Mouse (Mus musculus): ENCODE measurements around the gene Ermp1.
A peak's percentile ranks its signal among the peaks of the same experiment; 100 is the strongest.

Gene Ermp1

DNA sequence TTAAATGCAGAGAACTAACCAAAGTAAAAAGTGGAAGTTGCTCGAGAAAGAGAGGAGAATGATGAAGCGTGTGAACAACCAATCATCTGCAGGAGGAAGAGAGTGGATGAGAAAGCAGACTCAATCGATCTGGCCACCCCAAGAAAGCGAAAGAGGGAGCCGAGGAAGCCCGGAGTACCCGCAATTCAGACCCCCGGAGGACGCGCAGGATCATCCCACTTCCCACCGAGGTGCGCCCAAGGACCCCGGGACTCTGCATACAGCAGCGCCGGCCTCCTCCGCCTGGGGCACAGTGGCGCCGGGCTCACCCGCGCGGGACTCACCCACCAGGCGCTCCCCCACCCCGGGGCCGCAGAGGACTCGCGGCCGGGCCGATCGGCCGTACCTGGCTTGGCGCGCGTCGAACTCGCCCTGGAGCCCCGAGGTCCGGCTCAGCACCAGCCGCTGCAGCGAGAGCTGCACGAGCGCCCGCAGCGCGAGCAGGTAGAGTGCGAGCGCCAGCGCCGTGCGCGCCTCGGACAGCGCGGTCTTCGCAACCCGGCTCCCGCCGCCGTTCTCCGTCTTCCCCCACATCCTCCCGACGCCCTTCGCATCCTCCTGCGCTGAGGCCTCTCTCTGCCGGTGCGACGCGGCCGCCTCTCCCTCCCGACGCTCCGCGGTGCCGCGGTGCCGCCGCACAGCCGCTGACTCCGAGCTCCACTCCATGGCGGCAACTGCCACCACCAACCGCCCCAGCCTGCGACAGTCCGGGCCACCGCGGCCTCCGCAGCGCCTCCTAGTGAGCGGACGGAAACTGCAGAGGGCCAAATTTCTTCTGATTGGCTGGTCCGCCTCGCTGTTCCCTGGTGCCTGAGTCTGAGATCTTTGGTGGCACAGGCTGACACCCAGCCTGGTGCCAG, at the start of gene Ermp1:
TSS of gene Ermp1 (minus strand) at position 765 of the 899 bp plus-strand sequence.
- DNase-seq (ENCODE audit: extremely low read depth, low read depth) = peak; percentile 97

DNA sequence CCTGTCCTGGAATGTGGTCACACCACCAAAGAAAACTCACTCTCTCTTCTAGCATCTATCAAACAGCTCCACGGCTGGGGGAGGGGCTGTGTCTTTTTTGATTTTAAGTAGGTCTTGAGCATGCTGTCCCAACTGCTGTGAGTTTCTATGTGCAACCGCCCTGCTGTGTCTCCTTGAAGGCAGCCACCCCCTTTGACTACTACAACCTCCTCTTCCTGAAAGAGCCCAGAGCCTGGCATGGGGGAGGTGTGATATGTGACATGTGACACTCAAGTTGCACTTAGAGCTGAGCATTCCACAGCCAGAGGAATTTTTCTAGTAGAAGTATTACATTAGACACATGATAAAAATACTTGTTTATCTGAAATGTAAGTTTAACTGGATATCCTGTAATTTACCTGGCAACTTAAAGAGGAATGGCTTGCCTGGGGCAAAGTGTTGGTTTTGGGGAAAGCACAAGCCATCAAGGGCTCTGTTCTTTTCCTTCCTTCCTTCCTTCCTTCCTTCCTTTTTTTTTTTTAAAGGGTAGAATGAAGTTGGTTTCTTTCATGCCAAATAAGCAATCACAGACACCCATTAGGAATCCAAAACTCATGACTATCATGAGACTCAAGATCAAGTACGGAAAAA, 49.1 kb upstream of the Ermp1 start, which contains the start of gene Mlana:
TSS of gene Mlana (plus strand) at position 580 of the 630 bp plus-strand sequence.
- no peak for DNase-seq (ENCODE audit: extremely low read depth, low read depth)

DNA sequence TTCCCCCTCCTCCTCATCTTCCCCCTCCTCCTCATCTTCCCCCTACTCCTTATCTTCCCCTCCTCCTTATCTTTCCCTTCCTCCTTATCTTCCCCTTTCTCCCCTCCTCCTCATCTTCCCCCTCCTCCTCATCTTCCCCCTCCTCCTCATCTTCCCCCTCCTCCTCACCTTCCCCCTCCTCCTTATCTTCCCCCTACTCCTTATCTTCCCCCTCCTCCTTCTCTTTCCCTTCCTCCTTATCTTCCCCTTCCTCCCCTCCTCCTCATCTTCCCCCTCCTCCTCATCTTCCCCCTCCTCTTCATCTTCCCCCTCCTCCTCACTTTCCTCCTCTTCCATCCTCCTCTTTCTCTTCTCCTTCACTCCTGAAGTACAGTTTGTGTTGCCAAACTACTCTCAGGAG, 48.6 kb upstream of the Ermp1 start:
- DNase-seq (ENCODE audit: extremely low read depth, low read depth) = no peak

DNA sequence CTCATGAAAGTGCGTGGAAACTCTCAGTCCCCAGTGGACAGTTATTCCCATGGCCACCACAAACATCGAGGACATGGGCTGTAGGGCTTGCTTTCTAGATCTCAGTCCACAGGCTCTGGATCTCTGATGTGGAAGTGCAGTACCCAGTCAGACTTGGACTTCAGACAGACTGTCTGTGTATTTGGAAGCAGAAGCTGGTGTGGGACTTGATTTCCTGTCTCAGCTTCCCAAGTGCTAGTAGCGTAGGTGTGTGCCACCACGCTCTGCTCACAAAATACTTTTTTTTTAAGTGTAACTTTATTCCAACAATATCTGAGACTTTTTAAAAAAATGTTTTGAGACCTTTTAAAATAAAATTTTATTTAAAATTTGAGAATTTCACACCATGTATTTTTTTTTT, 48.1 kb upstream of the Ermp1 start:
- DNase-seq (ENCODE audit: extremely low read depth, low read depth) = no peak

DNA sequence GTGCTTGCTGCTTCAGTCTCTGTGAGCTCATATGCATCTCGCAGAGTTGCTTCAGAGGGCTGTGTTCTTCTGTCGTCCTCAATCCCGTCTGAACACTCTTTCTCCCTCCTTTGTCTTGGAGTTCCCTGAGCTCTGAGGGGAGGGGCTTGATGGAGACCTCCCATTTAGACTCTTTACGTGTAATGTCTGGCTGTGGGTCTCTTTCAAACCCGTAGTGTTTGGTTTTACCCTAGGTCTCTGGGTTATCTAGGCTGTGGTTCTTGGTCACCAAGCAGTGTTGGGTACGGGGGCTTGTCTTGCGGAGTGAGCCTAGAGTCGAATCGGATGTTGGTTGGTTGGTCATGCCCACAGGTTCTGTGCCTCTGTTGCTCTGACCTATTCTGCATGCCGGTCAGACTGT, 46.9 kb upstream of the Ermp1 start:
- no peak for DNase-seq (ENCODE audit: extremely low read depth, low read depth)

DNA sequence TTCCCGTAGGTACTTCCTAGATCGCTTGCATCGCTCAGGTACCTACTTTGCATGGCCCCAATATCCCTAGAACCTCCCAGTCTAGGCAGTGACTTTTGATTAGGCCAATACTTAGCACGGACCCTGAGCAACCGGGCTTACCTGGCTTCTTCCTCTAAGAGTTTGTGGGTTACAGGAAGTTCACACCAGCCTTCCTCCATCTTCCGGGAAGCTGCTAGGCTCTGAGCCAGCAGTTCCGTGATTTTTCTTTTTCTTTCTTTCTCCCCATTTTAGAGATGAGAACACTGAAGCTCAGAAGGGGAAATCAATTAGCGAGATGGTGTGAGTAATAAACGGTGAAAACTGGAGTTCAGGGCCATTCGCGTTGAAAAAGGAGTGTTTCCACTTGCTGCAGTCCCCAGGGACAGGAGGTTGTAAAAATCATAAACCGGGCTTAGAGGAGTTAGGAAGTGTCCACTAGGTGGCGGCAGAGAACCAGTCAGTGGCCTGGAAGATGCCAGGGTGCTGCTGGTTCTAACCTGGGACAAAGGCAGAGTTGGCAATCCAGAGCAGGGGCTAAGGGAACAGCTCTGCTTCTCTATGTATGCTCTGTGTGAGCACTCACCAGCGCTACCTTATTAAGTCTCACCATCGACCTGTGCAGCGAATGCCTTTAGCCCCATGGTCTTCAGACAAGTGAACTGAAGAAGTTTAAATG, 35.8 kb upstream of the Ermp1 start:
- peak; percentile 87 for DNase-seq (ENCODE audit: extremely low read depth, low read depth)

DNA sequence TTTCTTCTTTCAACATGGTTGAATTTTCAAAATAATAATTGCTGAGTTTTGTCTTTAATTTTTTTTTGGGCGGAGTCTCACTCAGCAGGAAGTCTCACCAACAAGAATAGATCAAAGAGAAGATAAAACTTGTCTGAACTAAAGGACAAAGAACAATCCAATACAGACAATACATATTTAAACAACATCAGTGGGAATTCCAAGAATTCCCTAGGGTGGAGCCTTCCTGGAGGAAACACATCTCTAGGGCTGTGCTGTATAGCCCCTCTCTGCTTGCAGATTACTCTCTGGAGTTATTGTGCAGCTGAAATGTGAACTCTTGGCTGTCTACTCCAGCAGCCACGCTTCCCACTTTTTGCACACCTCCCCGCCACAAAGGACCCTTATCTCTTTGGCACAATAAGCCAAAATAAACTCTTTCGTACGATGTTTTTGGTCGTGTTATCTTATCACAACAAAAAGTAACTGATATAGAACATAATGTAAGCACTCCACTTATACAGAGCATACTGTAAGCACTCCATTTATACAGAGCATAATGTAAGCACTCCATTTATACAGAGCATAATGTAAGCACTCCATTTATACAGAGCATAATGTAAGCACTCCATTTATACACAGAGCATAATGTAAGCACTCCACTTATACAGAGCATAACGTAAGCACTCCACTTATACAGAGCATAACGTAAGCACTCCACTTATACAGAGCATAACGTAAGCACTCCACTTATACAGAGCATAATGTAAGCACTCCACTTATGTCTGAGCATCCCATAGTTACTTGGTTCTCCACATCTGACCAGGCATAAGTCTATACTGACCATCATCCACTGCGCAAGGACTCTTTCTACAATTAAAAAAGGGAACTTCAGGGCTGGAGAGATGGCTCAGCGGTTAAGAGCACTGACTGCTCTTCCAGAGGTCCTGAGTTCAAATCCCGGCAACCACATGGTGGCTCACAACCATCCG, 32.3 kb upstream of the Ermp1 start:
- DNase-seq (ENCODE audit: extremely low read depth, low read depth) = peak; percentile 88

DNA sequence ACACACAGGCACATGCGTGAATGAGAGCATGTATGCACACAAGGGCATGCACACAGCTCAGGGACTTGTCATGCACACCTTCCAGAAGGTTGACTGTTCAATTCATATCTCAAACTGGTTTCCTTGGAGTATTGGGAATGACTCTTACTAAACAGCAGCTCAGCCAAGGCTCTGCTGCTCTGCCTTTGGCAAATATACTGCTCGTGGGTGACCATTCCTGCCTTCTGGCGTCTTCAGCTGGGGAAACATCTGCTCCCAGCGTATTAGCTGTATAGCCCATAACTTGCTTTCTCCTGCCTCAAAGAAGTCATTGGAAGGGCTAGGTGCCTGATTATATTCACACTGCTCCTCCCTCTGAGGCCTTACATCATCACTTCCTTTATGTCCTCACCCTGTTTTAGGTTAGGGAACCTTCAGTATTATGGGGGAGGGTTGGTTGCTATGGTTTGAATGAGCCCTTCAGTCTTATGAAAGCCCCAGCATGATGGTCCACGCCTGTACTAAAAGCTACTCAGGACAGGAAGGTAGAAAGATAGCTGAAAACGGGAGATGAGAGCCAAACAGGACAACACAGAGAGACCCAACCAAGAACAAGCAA, 30.1 kb upstream of the Ermp1 start:
- DNase-seq (ENCODE audit: extremely low read depth, low read depth) = no peak

DNA sequence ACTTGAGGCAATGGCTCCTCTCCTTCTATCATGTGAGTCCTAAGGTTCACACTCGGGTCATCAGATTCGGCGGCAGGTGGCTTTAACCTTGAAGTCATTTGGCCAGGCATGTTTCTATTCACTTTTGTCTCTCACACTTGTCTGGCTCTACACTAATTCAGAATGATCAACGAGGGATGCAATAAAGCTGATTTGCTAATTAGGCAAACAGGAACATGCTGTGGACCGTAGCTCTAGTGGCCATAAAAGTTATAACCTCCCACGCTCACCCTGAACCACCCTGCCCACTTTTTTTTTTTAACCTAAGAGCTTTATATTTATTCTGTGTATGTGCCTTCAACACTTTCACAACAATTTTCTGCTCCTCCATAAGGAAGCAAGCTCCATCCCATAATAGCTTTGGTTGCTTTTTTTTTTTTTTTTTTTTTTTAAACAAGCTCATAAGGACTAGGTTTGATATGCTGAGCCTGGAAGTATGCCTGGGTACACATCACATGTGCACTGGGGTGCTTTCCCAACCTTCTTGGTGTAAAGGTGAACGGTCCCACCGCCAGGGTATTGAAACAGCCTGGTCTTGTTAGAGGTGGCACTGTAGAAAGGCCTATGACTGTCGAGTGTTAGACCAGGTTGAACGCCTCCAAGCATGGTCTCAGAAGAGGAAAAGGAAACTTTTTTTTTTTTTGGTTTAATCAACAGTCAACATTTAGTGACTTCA, 28.4 kb upstream of the Ermp1 start:
- no peak for DNase-seq (ENCODE audit: extremely low read depth, low read depth)

DNA sequence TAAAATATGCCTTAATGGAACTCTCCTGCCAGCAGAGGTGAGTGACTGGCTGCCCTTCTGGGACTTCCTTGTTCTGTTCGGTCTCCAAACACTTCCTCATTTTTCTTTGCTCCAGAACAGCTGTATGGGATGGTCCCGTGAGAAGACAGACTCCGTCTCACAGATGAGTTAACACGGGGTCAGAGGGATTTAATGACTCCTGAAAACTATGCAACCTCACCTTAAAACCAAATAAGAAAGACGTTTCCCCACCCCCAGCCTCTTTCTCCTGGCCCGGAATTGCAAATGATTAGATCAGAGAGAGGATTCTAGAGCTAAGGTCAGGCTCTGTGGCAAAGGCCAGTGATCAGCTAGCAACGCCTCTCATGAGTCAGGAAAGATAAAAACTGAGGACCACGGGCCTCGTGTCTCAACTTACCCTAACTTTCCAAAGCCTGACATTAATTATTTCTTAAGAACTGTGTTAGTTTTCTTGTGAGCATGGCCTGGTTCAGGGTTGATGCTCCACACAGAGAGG, 27.4 kb upstream of the Ermp1 start:
- DNase-seq (ENCODE audit: extremely low read depth, low read depth) = peak; percentile 91

DNA sequence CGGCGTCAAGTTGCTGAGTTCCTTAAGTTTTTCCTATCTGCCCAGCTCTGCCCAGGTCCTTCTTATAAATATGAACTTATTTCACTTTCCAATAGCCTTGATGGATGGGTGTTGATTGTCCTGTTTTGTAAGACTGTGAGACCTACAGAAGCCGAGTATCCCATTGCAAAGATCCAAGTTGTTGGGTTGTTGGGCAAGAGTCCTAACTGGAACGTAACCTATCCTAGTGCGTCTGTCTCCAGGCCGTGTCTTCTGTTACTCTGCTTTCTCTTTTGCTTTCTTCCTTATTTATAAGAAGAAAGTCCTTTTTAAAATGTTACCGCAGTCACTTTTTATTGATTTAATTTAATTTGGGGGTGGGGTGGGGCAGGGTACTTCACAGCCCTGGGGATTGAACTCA, 26.7 kb upstream of the Ermp1 start:
- DNase-seq (ENCODE audit: extremely low read depth, low read depth) = no peak

DNA sequence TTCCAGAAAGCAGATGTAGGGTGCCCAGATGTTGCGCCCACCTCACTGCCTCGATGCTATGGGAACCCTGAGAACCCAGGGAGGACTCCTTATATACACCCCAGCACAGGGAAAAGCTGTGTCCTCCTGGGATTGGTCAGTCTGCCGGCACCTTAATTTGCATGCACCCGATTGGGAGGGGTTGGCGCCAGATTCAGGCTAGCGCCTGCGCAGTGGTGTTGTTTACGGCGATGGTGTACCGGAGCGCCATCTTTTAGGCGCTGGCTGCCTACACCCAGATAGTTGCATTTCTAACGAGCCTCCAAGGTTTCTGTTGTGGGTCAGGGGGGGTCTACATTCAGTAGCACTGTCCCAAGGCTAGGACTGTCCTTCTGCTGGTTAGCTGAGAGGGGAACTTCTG, 24.4 kb upstream of the Ermp1 start:
- no peak for DNase-seq (ENCODE audit: extremely low read depth, low read depth)

DNA sequence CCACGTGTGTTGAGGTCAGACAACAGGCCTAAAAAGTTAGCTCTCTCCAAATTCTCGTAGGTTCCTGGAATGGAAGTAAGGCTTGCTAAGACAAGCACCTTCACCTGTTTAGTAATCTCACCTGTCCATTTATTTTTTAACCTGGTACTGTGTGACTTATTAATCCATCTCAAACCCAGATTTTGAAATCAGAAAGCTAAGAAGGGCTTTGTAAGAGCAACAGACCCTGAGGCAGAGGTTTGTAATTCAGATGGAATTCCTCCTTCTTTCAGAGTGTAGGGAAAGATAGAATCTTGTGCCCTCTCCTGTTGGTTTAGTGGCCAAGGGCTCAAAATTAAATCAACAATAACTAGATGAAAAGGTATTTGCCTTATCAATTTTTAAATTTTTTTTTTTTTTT, 22.9 kb upstream of the Ermp1 start:
- no peak for DNase-seq (ENCODE audit: extremely low read depth, low read depth)

DNA sequence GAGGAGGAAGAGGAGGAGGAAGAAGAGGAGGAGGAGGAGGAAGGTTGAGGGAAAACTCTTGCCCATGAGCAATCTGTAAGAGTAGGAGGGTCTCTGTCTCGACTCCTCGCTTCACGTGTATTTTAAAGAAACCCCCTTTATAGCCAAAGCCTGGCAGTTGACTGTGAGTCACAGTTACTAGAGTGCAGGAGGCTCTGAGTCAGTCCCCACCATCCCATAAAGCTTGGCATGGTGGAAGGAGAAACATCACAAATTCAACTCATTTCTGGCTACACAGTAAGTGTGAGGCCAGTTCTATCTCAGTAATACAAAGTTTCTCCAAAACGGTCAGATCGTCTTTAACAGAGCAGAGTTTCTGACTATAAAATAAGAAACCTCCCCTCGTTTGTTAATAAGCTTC, 22.0 kb upstream of the Ermp1 start:
- DNase-seq (ENCODE audit: extremely low read depth, low read depth) = no peak

DNA sequence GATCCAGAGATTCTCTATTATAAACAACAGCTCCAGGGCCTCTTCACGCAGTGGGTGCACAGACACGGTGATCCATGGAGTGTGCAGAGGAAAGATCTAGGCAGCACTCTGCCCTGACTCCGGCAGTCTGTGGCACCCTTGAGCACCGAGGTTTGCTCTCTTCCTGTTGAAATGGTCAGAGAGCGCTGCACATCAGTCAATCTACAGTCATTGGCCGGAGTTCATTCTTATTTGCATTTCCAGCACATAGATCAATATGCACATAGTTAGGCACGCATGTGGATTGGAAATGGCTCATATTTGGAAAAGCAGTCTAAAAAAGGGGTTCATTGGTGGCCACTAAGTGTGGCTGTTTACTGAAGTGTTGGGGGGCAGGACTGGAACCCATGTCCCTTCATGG, 19.9 kb upstream of the Ermp1 start:
- no peak for DNase-seq (ENCODE audit: extremely low read depth, low read depth)

DNA sequence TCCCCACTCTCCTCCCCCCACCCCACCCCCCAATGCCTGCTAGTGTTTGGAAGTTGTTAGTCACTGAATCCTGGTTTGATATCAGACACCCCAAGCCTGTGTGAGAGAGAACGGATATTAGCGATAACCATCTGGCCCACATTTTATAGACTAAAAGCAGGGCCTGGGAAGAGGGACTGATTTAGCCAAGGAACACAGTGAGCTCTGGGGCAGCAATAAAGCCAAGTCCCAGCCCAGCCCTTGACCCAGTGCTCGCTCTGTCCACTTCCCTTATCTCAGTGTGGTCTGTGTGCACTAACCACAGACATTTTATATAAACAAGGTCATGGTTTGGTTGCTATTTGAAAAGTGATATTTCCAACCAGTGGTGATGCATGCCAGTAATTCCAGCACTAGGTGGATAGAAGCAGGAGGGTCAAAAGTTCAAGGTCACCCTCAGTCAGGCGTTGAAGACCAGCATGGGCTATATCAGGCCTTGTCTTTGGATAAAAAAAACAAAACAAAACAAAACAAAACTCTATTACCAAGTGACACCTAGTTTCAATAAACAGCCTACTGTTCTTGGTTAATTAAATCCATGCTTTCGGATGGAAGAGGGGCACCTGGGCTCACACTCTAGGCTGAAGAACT, 18.9 kb upstream of the Ermp1 start:
- DNase-seq (ENCODE audit: extremely low read depth, low read depth) = no peak

DNA sequence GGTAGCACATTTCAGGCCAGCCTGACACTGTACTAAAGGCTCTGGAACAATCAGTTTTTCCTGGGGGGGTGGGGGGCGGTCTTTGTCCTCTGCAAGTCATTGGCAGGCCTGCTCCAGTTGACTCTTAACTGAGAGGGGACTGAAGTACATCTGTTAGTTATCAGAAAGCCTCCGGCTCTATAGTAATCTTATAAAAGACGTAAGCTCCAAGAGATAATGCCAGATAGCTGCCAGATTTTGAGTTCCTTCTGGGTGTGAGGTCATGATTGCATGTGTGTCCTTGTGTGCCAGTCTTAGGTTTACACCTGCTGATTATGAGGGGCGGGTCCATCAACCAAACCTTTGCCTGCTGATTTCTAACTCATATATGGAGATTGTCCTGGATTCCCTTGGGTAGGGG, 17.9 kb upstream of the Ermp1 start:
- no peak for DNase-seq (ENCODE audit: extremely low read depth, low read depth)

DNA sequence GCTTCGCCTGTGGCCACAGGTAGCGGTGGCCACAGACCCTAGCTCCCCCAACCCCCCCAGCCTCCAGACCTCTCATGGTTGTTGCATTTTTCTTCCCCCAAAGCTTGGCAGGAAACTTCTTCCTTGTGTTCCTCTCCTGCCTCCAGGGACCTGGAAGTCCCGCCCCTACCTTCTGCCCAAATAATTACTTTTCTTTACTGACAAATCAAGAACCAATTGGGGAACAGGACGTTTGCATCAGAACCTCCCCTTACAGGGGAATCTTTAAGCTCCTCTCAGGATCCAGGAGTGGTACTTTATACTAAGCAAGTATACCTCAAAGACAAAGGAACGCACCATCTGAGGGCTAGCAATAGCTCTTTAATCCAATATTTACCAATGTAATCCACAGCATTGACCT, 16.7 kb upstream of the Ermp1 start:
- DNase-seq (ENCODE audit: extremely low read depth, low read depth) = no peak

DNA sequence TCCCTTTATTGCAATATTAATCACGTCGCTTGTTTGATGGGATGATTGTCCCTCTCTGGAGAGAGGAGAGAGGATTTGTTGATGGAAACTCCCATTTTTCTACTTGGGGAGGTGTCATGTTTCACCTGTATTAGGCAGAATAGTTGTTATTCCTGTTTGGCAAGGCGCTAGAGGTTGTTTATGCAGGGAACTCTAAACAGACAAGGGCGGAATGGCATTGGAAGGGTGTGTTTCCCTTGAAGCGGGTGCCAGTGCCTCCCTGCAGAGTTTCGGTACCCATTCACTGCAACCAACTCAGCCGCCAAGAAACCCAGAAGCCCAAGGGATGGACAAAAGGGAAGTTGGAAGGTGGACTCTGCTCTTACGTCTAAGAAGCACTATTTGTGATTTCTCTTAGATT, 15.6 kb upstream of the Ermp1 start:
- DNase-seq (ENCODE audit: extremely low read depth, low read depth) = no peak
